In genomic region chr11:75460103-75460843, GRCm38 (mm10) we compare ENCODE assay signal across 8 mouse cellular contexts. TPM values are rescaled to one million over a fixed set of nuclear protein-coding genes. Genes with fewer than 3 reads are reported as not detected.
A peak's percentile ranks its signal among the peaks of the same experiment; 100 is the strongest.
DNase-seq lines count a peak whose midpoint lies in the region; ATAC-seq lines count a peak whose summit lies in the region.

No protein-coding gene starts in this region.

- H3K9ac ChIP-seq in midbrain, embryonic 11.5 days (ENCODE audit: low read length), result peak overlapping the region; percentile 54

- intact Hi-C loops in left cerebral cortex, postnatal 4 days (cut with DNase I), result no loop called here

- no peaks in the 10 kb centered on the region for H3K9me3 ChIP-seq in embryonic facial prominence, embryonic 10.5 days
- no peaks in the 10 kb centered on the region for H3K9me3 ChIP-seq in midbrain, embryonic 11.5 days (ENCODE audit: control insufficient read depth, low read length)

- H3K4me2 ChIP-seq in midbrain, embryonic 11.5 days, result peak overlapping the region; percentile 91

- peaks cover 38% of the 10 kb centered on the region for H3K4me1 ChIP-seq in embryonic facial prominence, embryonic 10.5 days
- peaks cover 17% of the 10 kb centered on the region for H3K4me1 ChIP-seq in midbrain, embryonic 11.5 days (ENCODE audit: control insufficient read depth, insufficient read depth, low read length)

- H3K27me3 ChIP-seq in embryonic facial prominence, embryonic 10.5 days (replicated peaks; ENCODE audit: low read depth, poor library complexity, severe bottlenecking), result no peaks in the 10 kb centered on the region
- H3K27me3 ChIP-seq in midbrain, embryonic 11.5 days (ENCODE audit: control insufficient read depth, insufficient read depth, low read length), result no peaks in the 10 kb centered on the region

- peak overlapping the region; percentile 76 for H3K4me3 ChIP-seq in embryonic facial prominence, embryonic 10.5 days
- H3K4me3 ChIP-seq in midbrain, embryonic 11.5 days (ENCODE audit: low read depth, low read length), result peak overlapping the region; percentile 62

- WGBS in embryonic facial prominence, embryonic 10.5 days, result 2% methylated on average over 19 of the region's 19 CpGs
- 2% methylated on average over 19 of the region's 19 CpGs for WGBS in midbrain, embryonic 11.5 days

- peak; percentile 31; the same call in 1 of the 2 replicates for ATAC-seq in midbrain, embryonic 11.5 days (ENCODE audit: low FRiP score)

- peak; percentile 68 to 87 for DNase-seq in urinary bladder, adult 18-20 months (ENCODE audit: low spot score in 2 of 2)
- no peak for DNase-seq in urinary bladder, adult 2 months (ENCODE audit: low spot score)
- DNase-seq in embryonic facial prominence, embryonic 10.5 days (ENCODE audit: low spot score), result peak; percentile 89
- peak; percentile 100 for DNase-seq in heart, adult 11 months
- peak; percentile 96 for DNase-seq in kidney, adult 11 months
- peak; percentile 83 for DNase-seq in left cerebral cortex, postnatal 4 days
- DNase-seq in midbrain, embryonic 11.5 days (ENCODE audit: low spot score, missing footprints), result peak; percentile 97
- DNase-seq in right cerebral cortex, postnatal 4 days, result peak; percentile 80

- peaks cover 9% of the 10 kb centered on the region for H3K36me3 ChIP-seq in embryonic facial prominence, embryonic 10.5 days (replicated peaks)
- H3K36me3 ChIP-seq in midbrain, embryonic 11.5 days (ENCODE audit: control insufficient read depth, insufficient read depth, low read length), result no peaks in the 10 kb centered on the region

- H3K27ac ChIP-seq in embryonic facial prominence, embryonic 10.5 days (replicated peaks), result peak overlapping the region; percentile 84
- H3K27ac ChIP-seq in midbrain, embryonic 11.5 days (ENCODE audit: low read depth, low read length), result peak overlapping the region; percentile 82

RNA-seq across cellular contexts. Expression of gene Tlcd2, which starts 1.2 kb away (rescaled TPM):
- polyA plus RNA-seq in urinary bladder, adult 2 months (2012; rRNA removed), result 12.1 and 12.6 TPM in 2 replicates
- 11.1 and 12.7 TPM in 2 replicates for polyA plus RNA-seq in embryonic facial prominence, embryonic 10.5 days (2016; fragmentation: Nextera tagmentation; extraction: Ambion mirVana)
- under 1 TPM; 0.80 to 0.95 TPM for total RNA-seq in left cerebral cortex, postnatal 4 days (2021)
- polyA plus RNA-seq in midbrain, embryonic 11.5 days (2014; fragmentation: Nextera tagmentation; extraction: Ambion mirVana), result 7.6 and 8.9 TPM in 2 replicates

RNA-seq across cellular contexts. Expression of gene Wdr81, which starts 5.8 kb away (rescaled TPM):
- polyA plus RNA-seq in urinary bladder, adult 2 months (2012; rRNA removed), result 8.5 and 13.0 TPM in 2 replicates
- 6.0 and 6.8 TPM in 2 replicates for polyA plus RNA-seq in embryonic facial prominence, embryonic 10.5 days (2016; fragmentation: Nextera tagmentation; extraction: Ambion mirVana)
- total RNA-seq in left cerebral cortex, postnatal 4 days (2021), result 10 to 100 TPM; 17.6 to 19.1 TPM
- polyA plus RNA-seq in midbrain, embryonic 11.5 days (2014; fragmentation: Nextera tagmentation; extraction: Ambion mirVana), result 2.8 and 3.9 TPM in 2 replicates

RNA-seq across cellular contexts. Expression of gene Serpinf2, which starts 20.9 kb away (rescaled TPM):
- 0.07 and 0.14 TPM in 2 replicates for polyA plus RNA-seq in urinary bladder, adult 2 months (2012; rRNA removed)
- not detected in 2 replicates for polyA plus RNA-seq in embryonic facial prominence, embryonic 10.5 days (2016; fragmentation: Nextera tagmentation; extraction: Ambion mirVana)
- total RNA-seq in left cerebral cortex, postnatal 4 days (2021), result under 1 TPM in 1 of 2 experiments, not detected in 1; 0.26 TPM
- not detected in 2 replicates for polyA plus RNA-seq in midbrain, embryonic 11.5 days (2014; fragmentation: Nextera tagmentation; extraction: Ambion mirVana)

RNA-seq across cellular contexts. Expression of gene Prpf8, which starts 26.3 kb away (rescaled TPM):
- polyA plus RNA-seq in urinary bladder, adult 2 months (2012; rRNA removed), result 75.7 and 79.3 TPM in 2 replicates
- polyA plus RNA-seq in embryonic facial prominence, embryonic 10.5 days (2016; fragmentation: Nextera tagmentation; extraction: Ambion mirVana), result 74.0 and 76.5 TPM in 2 replicates
- 100 to 1,000 TPM; 136 to 137 TPM for total RNA-seq in left cerebral cortex, postnatal 4 days (2021)
- 94.9 and 100.0 TPM in 2 replicates for polyA plus RNA-seq in midbrain, embryonic 11.5 days (2014; fragmentation: Nextera tagmentation; extraction: Ambion mirVana)

RNA-seq across cellular contexts. Expression of gene Serpinf1, which starts 37.8 kb away (rescaled TPM):
- polyA plus RNA-seq in urinary bladder, adult 2 months (2012; rRNA removed), result 85.3 and 147 TPM in 2 replicates
- polyA plus RNA-seq in embryonic facial prominence, embryonic 10.5 days (2016; fragmentation: Nextera tagmentation; extraction: Ambion mirVana), result 211 and 216 TPM in 2 replicates
- total RNA-seq in left cerebral cortex, postnatal 4 days (2021), result 10 to 100 TPM; 15.1 to 19.9 TPM
- 56.2 and 58.2 TPM in 2 replicates for polyA plus RNA-seq in midbrain, embryonic 11.5 days (2014; fragmentation: Nextera tagmentation; extraction: Ambion mirVana)
